Mouse (Mus musculus) hindbrain, embryonic 11.5 days (tissue): ENCODE measurements around the gene Wnt7b. TPM values are rescaled to one million over a fixed set of nuclear protein-coding genes. Genes with fewer than 3 reads are reported as not detected.
A peak's percentile ranks its signal among the peaks of the same experiment; 100 is the strongest.

Experiments
- ATAC-seq: fragments of 200-750 bp; cut with Nextera tagmentation; 2 replicates; pipeline ENCODE4 v1.8.0; 2017; ENCODE audit warnings: mild to moderate bottlenecking, moderate TSS enrichment, moderate library complexity; ENCODE audit not compliant: low FRiP score
- DNase-seq: peaks from one replicate; pipeline ENCODE4 v3.0.0-alpha.2; 2015; ENCODE audit warnings: low spot score
- H3K27ac ChIP-seq: fragments of 300-500 bp; sonication (generic); 2 replicates; pipeline ENCODE4 v1.5.1; 2014; ENCODE audit warnings: mild to moderate bottlenecking, low read depth, low read length
- H3K27me3 ChIP-seq: fragments of 300-500 bp; sonication (generic); 2 replicates; pipeline ENCODE4 v1.6.1; 2014; ENCODE audit warnings: mild to moderate bottlenecking, low read length, moderate library complexity, mixed read lengths; ENCODE audit not compliant: control insufficient read depth, insufficient read depth
- H3K36me3 ChIP-seq: fragments of 300-500 bp; sonication (generic); 2 replicates; pipeline ENCODE4 v1.6.1; 2014; ENCODE audit warnings: mild to moderate bottlenecking, low read length, moderate library complexity, mixed read lengths; ENCODE audit not compliant: control insufficient read depth, insufficient read depth
- H3K4me1 ChIP-seq: fragments of 300-500 bp; sonication (generic); replicated peaks from 2 replicates; pipeline ENCODE4 v1.6.1; 2014; ENCODE audit warnings: low read length, mixed read lengths; ENCODE audit not compliant: control insufficient read depth, insufficient read depth
- H3K4me2 ChIP-seq: fragments of 300-500 bp; sonication (generic); replicated peaks from 2 replicates; pipeline ENCODE4 v1.6.1; 2014; ENCODE audit warnings: mild to moderate bottlenecking, low read depth, low read length
- H3K4me3 ChIP-seq: fragments of 300-500 bp; sonication (generic); 2 replicates; pipeline ENCODE4 v1.5.1; 2014; ENCODE audit warnings: low read depth, low read length
- H3K9ac ChIP-seq: fragments of 300-500 bp; sonication (generic); 2 replicates; pipeline ENCODE4 v1.6.1; 2014; ENCODE audit warnings: low read depth, low read length
- H3K9me3 ChIP-seq: fragments of 300-500 bp; sonication (generic); 2 replicates; pipeline ENCODE4 v1.6.1; 2016; ENCODE audit warnings: low read length; ENCODE audit not compliant: control insufficient read depth
- WGBS: fragments of 180-500 bp; shearing (Covaris S2); extraction: QIAGEN DNeasy Blood & Tissue Kit; methylation state at CpG from one replicate; pipeline ENCODE4 v1.1.7; 2014; 5-methylcytosine and 5-hydroxymethylcytosine counted together
- polyA plus RNA-seq: library from polyadenylated mRNA; unstranded; fragments of >200 nt; fragmentation: Nextera tagmentation; extraction: Ambion mirVana; gene quantifications from 2 replicates; pipeline ENCODE4 v1.2.1, GENCODE M21; 2014

Wnt7b gene
- polyA plus RNA-seq, 1 experiment from 2014 or later = 61.6 TPM

- Histone ChIP-seq H3K27ac (no peak overlapping the region), H3K4me3 (no peak overlapping the region)
- no peak for DNase-seq
Observed at GRCm38 (mm10) chr15:85524404-85524950, 57.8 kb downstream of the Wnt7b start.

DNA sequence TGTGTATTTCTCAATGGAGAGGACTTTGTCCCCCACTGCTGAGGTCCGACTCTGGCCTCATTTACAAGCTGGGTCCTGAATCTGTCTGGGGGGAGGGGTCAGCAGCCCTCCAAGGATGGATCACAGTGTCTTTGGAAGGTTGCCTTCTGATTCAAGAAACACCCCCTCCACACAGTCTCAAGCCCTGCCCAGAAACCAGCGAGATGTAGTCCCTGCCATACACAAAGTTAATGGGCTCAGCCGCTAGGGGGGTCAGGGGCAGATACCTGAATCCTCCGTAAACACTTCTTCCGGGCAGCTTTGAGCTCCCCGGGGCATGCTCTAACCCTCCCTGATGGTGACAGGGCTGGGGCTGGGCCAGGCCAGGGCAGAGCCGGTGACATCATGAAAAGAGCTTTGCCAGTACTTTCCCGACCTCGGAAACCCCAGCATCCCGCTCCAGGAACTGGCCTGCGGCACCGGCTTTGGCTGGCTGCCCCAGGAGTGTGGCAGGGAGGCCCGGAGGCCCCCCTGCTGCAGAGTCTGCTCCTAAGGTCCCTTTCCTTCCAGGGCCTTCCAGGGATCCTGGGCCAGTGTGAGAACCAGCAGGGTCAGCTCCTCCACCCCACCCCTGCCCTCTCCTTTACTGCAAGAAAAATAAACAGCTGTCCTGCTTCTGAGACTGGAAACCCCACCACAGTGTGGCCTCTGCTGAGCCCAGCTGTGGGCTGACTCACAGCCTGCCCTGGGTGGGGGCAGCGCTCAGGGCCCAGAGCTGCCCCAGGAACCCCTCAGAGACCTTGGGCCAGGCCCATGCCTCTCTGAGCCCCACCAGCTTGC lies 58.9 kb downstream of the Wnt7b start:
- Histone ChIP-seq H3K27ac (no peak overlapping the region), H3K4me1 (peaks cover 3% of the 10 kb centered on the region), H3K36me3 (no peaks in the 10 kb centered on the region), H3K27me3 (no peaks in the 10 kb centered on the region; the same call in 1 of the 2 replicates), H3K9me3 (no peaks in the 10 kb centered on the region), H3K4me3 (no peak overlapping the region), H3K4me2 (no peak overlapping the region), H3K9ac (0 out of 2 replicates have a peak overlapping the region, but pooled peaks have one; percentile 37)
- ATAC-seq (0 out of 2 replicates have a peak, but pooled peaks have one; percentile 38), DNase-seq (peak; percentile 42)
- WGBS = 9% methylated on average over 14 of the region's 14 CpGs

More at GRCm38 (mm10) chr15:85524404-85524950, 57.8 kb downstream of the Wnt7b start:
- 19% methylated on average over 12 of the region's 12 CpGs for WGBS
- no peaks in the 10 kb centered on the region for H3K36me3 ChIP-seq
- peaks cover 3% of the 10 kb centered on the region for H3K4me1 ChIP-seq
- H3K27me3 ChIP-seq = no peaks in the 10 kb centered on the region; the same call in 1 of the 2 replicates
- peak; percentile 60; the same call in 1 of the 2 replicates for ATAC-seq
- no peak overlapping the region for H3K4me2 ChIP-seq
- H3K9me3 ChIP-seq = no peaks in the 10 kb centered on the region
- no peak overlapping the region for H3K9ac ChIP-seq

- no peak for ATAC-seq
- Histone ChIP-seq H3K4me2 (no peak overlapping the region), H3K9me3 (no peaks in the 10 kb centered on the region), H3K27ac (no peak overlapping the region), H3K27me3 (no peaks in the 10 kb centered on the region; the same call in 1 of the 2 replicates), H3K9ac (no peak overlapping the region), H3K36me3 (no peaks in the 10 kb centered on the region), H3K4me3 (no peak overlapping the region), H3K4me1 (peaks cover 3% of the 10 kb centered on the region)
- DNase-seq = no peak
- WGBS = 73% methylated on average over 4 of the region's 4 CpGs
Observed at GRCm38 (mm10) chr15:85519438-85519837, 62.8 kb downstream of the Wnt7b start.

DNA sequence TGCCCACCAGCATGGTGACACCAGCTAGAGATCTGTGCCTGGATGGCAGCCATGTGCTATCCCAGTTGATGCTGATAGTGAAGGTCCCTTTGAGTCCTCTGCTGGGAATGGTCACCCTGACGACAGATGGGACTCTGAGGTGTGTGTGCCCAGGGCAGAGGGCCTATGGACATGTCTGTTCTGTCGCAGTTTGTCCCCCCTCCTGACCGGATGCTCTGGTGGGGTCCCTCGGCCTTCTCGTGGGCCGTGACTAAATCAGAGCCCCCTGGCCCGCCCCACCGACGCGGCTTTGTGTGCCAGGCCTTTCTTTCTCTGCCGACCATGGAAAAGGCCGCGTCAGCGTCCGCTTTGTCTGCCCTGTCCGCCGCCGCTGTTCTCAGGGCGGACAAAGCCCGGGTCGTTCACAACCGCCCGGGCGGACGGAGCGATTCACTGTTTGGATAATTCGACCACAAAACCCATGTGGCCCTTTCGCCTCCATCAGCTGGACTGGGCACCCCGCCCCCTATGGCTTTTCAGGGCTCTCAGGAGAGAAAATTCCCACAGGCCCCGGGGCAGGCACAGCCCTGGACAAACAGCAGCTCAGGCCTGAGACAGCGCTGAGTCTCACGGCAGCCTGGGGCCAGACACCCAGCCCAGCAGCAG lies 74.8 kb downstream of the Wnt7b start:
- no peaks in the 10 kb centered on the region for H3K27me3 ChIP-seq
- 42% methylated on average over 32 of the region's 32 CpGs for WGBS
- H3K9ac ChIP-seq = peak overlapping the region; percentile 29
- DNase-seq = peak; percentile 79
- no peak overlapping the region for H3K4me3 ChIP-seq
- H3K36me3 ChIP-seq = no peaks in the 10 kb centered on the region
- H3K27ac ChIP-seq = peak overlapping the region; percentile 92
- peaks cover 14% of the 10 kb centered on the region for H3K4me1 ChIP-seq
- H3K4me2 ChIP-seq = peak overlapping the region; percentile 22; the same call in 1 of the 2 replicates
- no peaks in the 10 kb centered on the region for H3K9me3 ChIP-seq
- peak; percentile 79 for ATAC-seq

DNA sequence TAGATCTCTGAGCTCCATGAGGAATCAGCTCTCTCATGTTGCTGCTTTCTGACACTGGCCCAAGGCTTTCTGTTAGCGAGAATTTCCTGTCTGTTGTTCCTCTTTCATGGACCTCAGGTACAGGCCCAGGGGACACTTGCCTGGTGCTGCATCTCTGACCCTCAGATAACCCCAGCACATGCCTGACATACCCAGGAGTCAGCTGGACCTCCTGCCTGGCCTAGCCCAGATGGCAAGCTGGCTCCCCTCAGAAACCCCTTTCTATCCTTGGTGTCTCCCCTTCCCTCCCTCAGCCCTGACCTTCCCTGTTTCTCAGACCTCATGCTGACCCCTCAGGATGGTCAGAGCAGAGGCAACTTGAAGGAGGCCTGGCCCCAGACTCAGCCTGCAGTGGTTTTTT lies 75.6 kb downstream of the Wnt7b start:
- peak overlapping the region; percentile 92 for H3K27ac ChIP-seq
- no peaks in the 10 kb centered on the region for H3K9me3 ChIP-seq
- no peak for ATAC-seq
- H3K27me3 ChIP-seq = no peaks in the 10 kb centered on the region
- no peak for DNase-seq
- WGBS = 61% methylated on average over 1 of the region's 1 CpGs
- no peak overlapping the region for H3K4me3 ChIP-seq
- H3K4me1 ChIP-seq = peaks cover 14% of the 10 kb centered on the region
- H3K36me3 ChIP-seq = no peaks in the 10 kb centered on the region
- H3K4me2 ChIP-seq = no peak overlapping the region
- H3K9ac ChIP-seq = no peak overlapping the region

- no peak overlapping the region for H3K4me3 ChIP-seq
- DNase-seq (no peak), ATAC-seq (no peak)
- no peaks in the 10 kb centered on the region for H3K27me3 ChIP-seq
- H3K4me1 ChIP-seq = peaks cover 14% of the 10 kb centered on the region
- no peaks in the 10 kb centered on the region for H3K36me3 ChIP-seq
- H3K9me3 ChIP-seq = no peaks in the 10 kb centered on the region
- no peak overlapping the region for H3K4me2 ChIP-seq
- H3K27ac ChIP-seq = 0 out of 2 replicates have a peak overlapping the region, but pooled peaks have one; percentile 3
- H3K9ac ChIP-seq = no peak overlapping the region
- 56% methylated on average over 14 of the region's 14 CpGs for WGBS
Observed at GRCm38 (mm10) chr15:85505118-85505925, 77.0 kb downstream of the Wnt7b start.

GRCm38 (mm10) chr15:85503127-85503526 lies 79.1 kb downstream of the Wnt7b start, which contains the start of gene 7530416G11Rik:
Gene 7530416G11Rik (minus strand): TSS chr15:85503227.
- Histone ChIP-seq H3K9me3 (no peaks in the 10 kb centered on the region), H3K4me2 (no peak within 1 kb of the TSS), H3K36me3 (no peaks in the 10 kb centered on the region), H3K4me3 (no peak within 1 kb of the TSS), H3K27me3 (no peaks in the 10 kb centered on the region), H3K9ac (no peak within 1 kb of the TSS), H3K27ac (no peak within 1 kb of the TSS), H3K4me1 (peaks cover 8% of the 10 kb centered on the region)
- DNase-seq = no peak
- WGBS = 81% methylated on average over 8 of the region's 8 CpGs
- ATAC-seq = no peak

DNA sequence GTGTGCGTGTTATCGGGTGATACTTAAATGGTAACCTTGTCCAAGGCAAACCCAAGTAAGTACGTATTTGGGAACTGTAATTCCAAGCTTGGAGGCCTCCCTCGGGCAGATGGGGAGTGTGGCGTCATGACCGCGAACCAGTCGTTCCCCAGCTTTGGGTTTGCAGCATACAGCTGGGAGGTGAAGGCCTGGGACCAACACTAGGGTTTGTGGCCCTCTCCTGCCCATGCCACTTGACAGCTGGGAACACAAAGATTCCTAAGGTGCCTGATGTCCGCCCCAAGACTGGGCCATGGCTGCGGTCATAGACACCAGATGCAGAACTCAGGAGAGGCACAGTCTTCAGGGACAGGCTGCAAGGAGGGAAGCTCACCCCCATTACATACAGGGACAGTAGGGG lies 82.0 kb downstream of the Wnt7b start:
- Histone ChIP-seq H3K36me3 (no peaks in the 10 kb centered on the region), H3K9me3 (no peaks in the 10 kb centered on the region), H3K4me1 (peaks cover 3% of the 10 kb centered on the region; the same call in 1 of the 2 replicates), H3K4me3 (no peak overlapping the region), H3K9ac (no peak overlapping the region), H3K4me2 (no peak overlapping the region), H3K27ac (no peak overlapping the region), H3K27me3 (no peaks in the 10 kb centered on the region)
- ATAC-seq (no peak), DNase-seq (no peak)
- WGBS = 89% methylated on average over 10 of the region's 10 CpGs
